Mouse (Mus musculus) midbrain, embryonic 14.5 days (tissue): Measurements from ENCODE around the gene Lrrc7. TPM values are rescaled to one million over a fixed set of nuclear protein-coding genes. Genes with fewer than 3 reads are reported as not detected.

Experiments
- ATAC-seq: fragments of 200-750 bp; cut with Nextera tagmentation; 2 replicates; pipeline ENCODE4 v1.8.0; 2017; ENCODE audit warnings: moderate number of reproducible peaks, moderate library complexity; ENCODE audit not compliant: low FRiP score, low TSS enrichment
- DNase-seq: peaks from one replicate; pipeline ENCODE4 v3.0.0-alpha.2; 2015
- H3K27ac ChIP-seq: fragments of 300-500 bp; sonication (generic); replicated peaks from 2 replicates; pipeline ENCODE4 v1.5.1; 2014; ENCODE audit warnings: mild to moderate bottlenecking, low read depth, low read length, moderate library complexity
- H3K27me3 ChIP-seq: fragments of 300-500 bp; sonication (generic); 2 replicates; pipeline ENCODE4 v1.6.1; 2014; ENCODE audit warnings: low read length, control low read depth, mixed read lengths; ENCODE audit not compliant: control insufficient read depth, insufficient read depth
- H3K36me3 ChIP-seq: fragments of 300-500 bp; sonication (generic); 2 replicates; pipeline ENCODE4 v1.6.1; 2014; ENCODE audit warnings: low read length, control low read depth; ENCODE audit not compliant: control insufficient read depth, insufficient read depth
- H3K4me1 ChIP-seq: fragments of 300-500 bp; sonication (generic); 2 replicates; pipeline ENCODE4 v1.6.1; 2014; ENCODE audit warnings: mild to moderate bottlenecking, antibody characterized with exemption, low read length, control low read depth; ENCODE audit not compliant: control insufficient read depth, insufficient read depth
- H3K4me2 ChIP-seq: fragments of 300-500 bp; sonication (generic); 2 replicates; pipeline ENCODE4 v1.6.1; 2014; ENCODE audit warnings: mild to moderate bottlenecking, low read length, moderate library complexity
- H3K4me3 ChIP-seq: fragments of 300-500 bp; sonication (generic); replicated peaks from 2 replicates; pipeline ENCODE4 v1.5.1; 2014; ENCODE audit warnings: low read depth, low read length
- H3K9ac ChIP-seq: fragments of 300-500 bp; sonication (generic); replicated peaks from 2 replicates; pipeline ENCODE4 v1.6.1; 2014; ENCODE audit warnings: mild to moderate bottlenecking, low read length, moderate library complexity
- H3K9me3 ChIP-seq: fragments of 300-500 bp; sonication (generic); 2 replicates; pipeline ENCODE4 v1.6.1; 2016; ENCODE audit warnings: low read length, control low read depth, mixed read lengths; ENCODE audit not compliant: control insufficient read depth
- WGBS: fragments of 180-500 bp; shearing (Covaris S2); extraction: QIAGEN DNeasy Blood & Tissue Kit; methylation state at CpG from one replicate; pipeline ENCODE4 v1.1.7; 2014; 5-methylcytosine and 5-hydroxymethylcytosine counted together
- polyA plus RNA-seq: library from polyadenylated mRNA; unstranded; fragments of >200 nt; fragmentation: Nextera tagmentation; extraction: Ambion mirVana; gene quantifications from 2 replicates; pipeline ENCODE4 v1.2.1, GENCODE M21; 2014

Gene Lrrc7
- polyA plus RNA-seq, 1 experiment from 2014 or later: 13.2 TPM

GRCm38 (mm10) chr3:158340808-158341207 lies 221.2 kb downstream of the Lrrc7 start:
- H3K36me3 ChIP-seq: no peaks in the 10 kb centered on the region
- no peaks in the 10 kb centered on the region for H3K4me1 ChIP-seq
- no peak overlapping the region for H3K4me3 ChIP-seq
- H3K9me3 ChIP-seq: no peaks in the 10 kb centered on the region
- no peak overlapping the region for H3K9ac ChIP-seq
- ATAC-seq (no peak), DNase-seq (no peak)
- H3K27ac ChIP-seq: no peak overlapping the region
- H3K27me3 ChIP-seq: no peaks in the 10 kb centered on the region
- H3K4me2 ChIP-seq: no peak overlapping the region

- no peak overlapping the region for H3K4me2 ChIP-seq
- H3K27me3 ChIP-seq: no peaks in the 10 kb centered on the region
- no peak overlapping the region for H3K4me3 ChIP-seq
- no peak overlapping the region for H3K27ac ChIP-seq
- no peak for DNase-seq
- ATAC-seq: no peak
- H3K9ac ChIP-seq: no peak overlapping the region
- H3K9me3 ChIP-seq: no peaks in the 10 kb centered on the region
- no peaks in the 10 kb centered on the region for H3K4me1 ChIP-seq
- no peaks in the 10 kb centered on the region for H3K36me3 ChIP-seq
These were observed 231.9 kb downstream of the Lrrc7 start for GRCm38 (mm10) chr3:158330085-158330484.

GRCm38 (mm10) chr3:158310391-158310790 lies 251.6 kb downstream of the Lrrc7 start:
- 65% methylated on average over 2 of the region's 2 CpGs for WGBS
- no peaks in the 10 kb centered on the region for H3K9me3 ChIP-seq
- H3K27me3 ChIP-seq: no peaks in the 10 kb centered on the region
- no peak overlapping the region for H3K4me2 ChIP-seq
- no peak overlapping the region for H3K4me3 ChIP-seq
- no peak for DNase-seq
- ATAC-seq: no peak
- H3K27ac ChIP-seq: no peak overlapping the region
- H3K36me3 ChIP-seq: no peaks in the 10 kb centered on the region
- H3K9ac ChIP-seq: no peak overlapping the region
- H3K4me1 ChIP-seq: no peaks in the 10 kb centered on the region

- DNase-seq (no peak), ATAC-seq (no peak)
- no peak overlapping the region for H3K4me2 ChIP-seq
- no peaks in the 10 kb centered on the region for H3K36me3 ChIP-seq
- no peaks in the 10 kb centered on the region for H3K9me3 ChIP-seq
- H3K4me3 ChIP-seq: no peak overlapping the region
- H3K4me1 ChIP-seq: no peaks in the 10 kb centered on the region
- H3K27me3 ChIP-seq: no peaks in the 10 kb centered on the region
- H3K27ac ChIP-seq: no peak overlapping the region
- H3K9ac ChIP-seq: no peak overlapping the region
These were observed 254.6 kb downstream of the Lrrc7 start for GRCm38 (mm10) chr3:158307415-158307814.

GRCm38 (mm10) chr3:158298732-158299131 lies 263.3 kb downstream of the Lrrc7 start:
- Histone ChIP-seq H3K4me3 (no peak overlapping the region), H3K9ac (no peak overlapping the region), H3K27ac (no peak overlapping the region), H3K27me3 (no peaks in the 10 kb centered on the region), H3K4me1 (no peaks in the 10 kb centered on the region), H3K36me3 (no peaks in the 10 kb centered on the region), H3K4me2 (no peak overlapping the region), H3K9me3 (no peaks in the 10 kb centered on the region)
- no peak for DNase-seq
- 86% methylated on average over 3 of the region's 3 CpGs for WGBS
- no peak for ATAC-seq

GRCm38 (mm10) chr3:158295041-158295440 lies 267.0 kb downstream of the Lrrc7 start:
- Histone ChIP-seq H3K27ac (no peak overlapping the region), H3K36me3 (no peaks in the 10 kb centered on the region), H3K4me1 (no peaks in the 10 kb centered on the region), H3K9me3 (no peaks in the 10 kb centered on the region), H3K4me2 (no peak overlapping the region), H3K27me3 (no peaks in the 10 kb centered on the region), H3K4me3 (no peak overlapping the region), H3K9ac (no peak overlapping the region)
- DNase-seq (peak; percentile 36), ATAC-seq (no peak)
- WGBS: 82% methylated on average over 5 of the region's 5 CpGs

- H3K9ac ChIP-seq: no peak overlapping the region
- H3K27ac ChIP-seq: no peak overlapping the region
- H3K4me1 ChIP-seq: no peaks in the 10 kb centered on the region
- H3K4me3 ChIP-seq: no peak overlapping the region
- WGBS: 69% methylated on average over 1 of the region's 1 CpGs
- DNase-seq (no peak), ATAC-seq (no peak)
- H3K4me2 ChIP-seq: no peak overlapping the region
- no peaks in the 10 kb centered on the region for H3K36me3 ChIP-seq
- H3K9me3 ChIP-seq: no peaks in the 10 kb centered on the region
- H3K27me3 ChIP-seq: no peaks in the 10 kb centered on the region
These were observed 277.6 kb downstream of the Lrrc7 start for GRCm38 (mm10) chr3:158284431-158284830.

GRCm38 (mm10) chr3:158278631-158279030 lies 283.4 kb downstream of the Lrrc7 start:
- no peak overlapping the region for H3K27ac ChIP-seq
- DNase-seq: no peak
- H3K4me2 ChIP-seq: no peak overlapping the region
- H3K4me3 ChIP-seq: no peak overlapping the region
- ATAC-seq: no peak
- H3K4me1 ChIP-seq: no peaks in the 10 kb centered on the region
- no peaks in the 10 kb centered on the region for H3K27me3 ChIP-seq
- WGBS: 81% methylated on average over 2 of the region's 2 CpGs
- no peaks in the 10 kb centered on the region for H3K36me3 ChIP-seq
- no peaks in the 10 kb centered on the region for H3K9me3 ChIP-seq
- no peak overlapping the region for H3K9ac ChIP-seq

- no peaks in the 10 kb centered on the region for H3K4me1 ChIP-seq
- 68% methylated on average over 1 of the region's 1 CpGs for WGBS
- ATAC-seq (no peak), DNase-seq (no peak)
- H3K9me3 ChIP-seq: no peaks in the 10 kb centered on the region
- H3K27me3 ChIP-seq: no peaks in the 10 kb centered on the region
- H3K9ac ChIP-seq: no peak overlapping the region
- H3K4me2 ChIP-seq: no peak overlapping the region
- no peaks in the 10 kb centered on the region for H3K36me3 ChIP-seq
- no peak overlapping the region for H3K4me3 ChIP-seq
- no peak overlapping the region for H3K27ac ChIP-seq
These were observed 289.3 kb downstream of the Lrrc7 start for GRCm38 (mm10) chr3:158272700-158273099.
